Mouse (Mus musculus) CH12.LX (cell line): ENCODE results near the gene Il1rl2. TPM values are rescaled to one million over a fixed set of nuclear protein-coding genes. Genes with fewer than 3 reads are reported as not detected.

Source experiments
- DNase-seq: peaks from one replicate; pipeline ENCODE4 v3.0.0-alpha.2; 2013; ENCODE audit errors: extremely low read depth
- H3K27ac ChIP-seq: 2 replicates; pipeline ENCODE4 v1.5.1; 2012; ENCODE audit warnings: low read depth, mild to moderate bottlenecking, control low read depth, moderate library complexity; ENCODE audit not compliant: insufficient read depth
- H3K27me3 ChIP-seq: replicated peaks from 2 replicates; pipeline ENCODE3; 2012; ENCODE audit warnings: inconsistent platforms
- H3K36me3 ChIP-seq, 2 experiments: replicated peaks in 1 of 2; 2 replicates each; pipeline versions ENCODE3 to v1.6.1; 2012; ENCODE audit warnings: inconsistent platforms in 1 of 2, low read length in 1 of 2, mild to moderate bottlenecking in 1 of 2, mixed read lengths in 1 of 2, moderate library complexity in 1 of 2; ENCODE audit not compliant: control insufficient read depth in 1 of 2, insufficient read depth in 1 of 2
- H3K4me1 ChIP-seq, 2 experiments: 2 replicates each; pipeline ENCODE4 v1.6.1; 2012; ENCODE audit warnings: inconsistent platforms in 1 of 2, moderate library complexity in 1 of 2; ENCODE audit not compliant: insufficient read depth in 2 of 2, control insufficient read depth in 1 of 2
- H3K4me2 ChIP-seq: 2 replicates; pipeline ENCODE4 v1.6.1; 2012; ENCODE audit warnings: low read depth, mild to moderate bottlenecking, control low read depth; ENCODE audit not compliant: poor library complexity, insufficient read depth, severe bottlenecking
- H3K4me3 ChIP-seq, 3 experiments: fragments of 150-350 bp in 1 of 3; sonication (generic) in 1 of 3; replicated peaks in 1 of 3; 2 replicates each; pipeline versions ENCODE3 to v1.5.1; 2011 to 2012; ENCODE audit warnings: low read depth in 2 of 3, low read length in 2 of 3, mild to moderate bottlenecking in 2 of 3, moderate library complexity in 2 of 3, control low read depth in 1 of 3, improper control_type of control experiment in 1 of 3, inconsistent platforms in 1 of 3, mixed read lengths in 1 of 3; ENCODE audit not compliant: poor library complexity in 1 of 3
- H3K79me2 ChIP-seq: replicated peaks from 2 replicates; pipeline ENCODE4 v1.6.1; 2012; ENCODE audit warnings: mild to moderate bottlenecking, moderate library complexity; ENCODE audit not compliant: control insufficient read depth, poor library complexity, insufficient read depth, severe bottlenecking; ENCODE audit errors: extremely low read depth
- H3K9ac ChIP-seq: 2 replicates; pipeline ENCODE4 v1.6.1; 2012; ENCODE audit warnings: low read depth, mild to moderate bottlenecking, control low read depth, moderate library complexity; ENCODE audit not compliant: insufficient read depth
- H3K9me3 ChIP-seq: replicated peaks from 2 replicates; pipeline ENCODE3; 2012; ENCODE audit warnings: low read length, inconsistent platforms, mixed read lengths
- CHD2 ChIP-seq: IDR thresholded peaks from 2 replicates; pipeline ENCODE4 v1.6.1; 2011; ENCODE audit warnings: low read length, improper control_type of control experiment
- CTCF ChIP-seq, 2 experiments: IDR thresholded peaks in 1 of 2; conservative IDR thresholded peaks in 1 of 2; 2 replicates each; pipeline ENCODE4 v1.5.1; 2011 to 2012; ENCODE audit warnings: low read depth in 2 of 2, low read length in 2 of 2, improper control_type of control experiment in 1 of 2, inconsistent platforms in 1 of 2, mild to moderate bottlenecking in 1 of 2, moderate library complexity in 1 of 2
- E2F4 ChIP-seq: IDR thresholded peaks from 2 replicates; pipeline ENCODE4 v1.6.1; 2011; ENCODE audit warnings: low read depth, low read length, improper control_type of control experiment; ENCODE audit not compliant: insufficient replicate concordance
- ELF1 ChIP-seq: IDR thresholded peaks from 2 replicates; pipeline ENCODE4 v1.6.1; 2014; ENCODE audit warnings: low read depth, mild to moderate bottlenecking, inconsistent platforms, low read length, improper control_type of control experiment
- GABPA ChIP-seq: IDR thresholded peaks from 2 replicates; pipeline ENCODE4 v1.6.1; 2012; ENCODE audit warnings: low read depth, low read length, improper control_type of control experiment, inconsistent platforms; ENCODE audit not compliant: insufficient replicate concordance
- HCFC1 ChIP-seq: IDR thresholded peaks from 2 replicates; pipeline ENCODE4 v1.6.1; 2012; ENCODE audit warnings: low read depth, mild to moderate bottlenecking, inconsistent platforms, low read length, improper control_type of control experiment
- IRF4 ChIP-seq: IDR thresholded peaks from 2 replicates; pipeline ENCODE4 v1.6.1; 2014; ENCODE audit warnings: low read depth, mild to moderate bottlenecking, inconsistent platforms, low read length, improper control_type of control experiment
- JUN ChIP-seq: IDR thresholded peaks from 2 replicates; pipeline ENCODE4 v1.6.1; 2011; ENCODE audit warnings: low read depth, mild to moderate bottlenecking, low read length, improper control_type of control experiment, moderate library complexity; ENCODE audit not compliant: insufficient read depth
- JUND ChIP-seq: conservative IDR thresholded peaks from 2 replicates; pipeline ENCODE4 v1.6.1; 2011; ENCODE audit warnings: low read depth, low read length, improper control_type of control experiment
- KAT2A ChIP-seq: IDR thresholded peaks from 2 replicates; pipeline ENCODE4 v1.6.1; 2012; ENCODE audit warnings: low read length, improper control_type of control experiment, inconsistent platforms; ENCODE audit not compliant: insufficient replicate concordance
- MAX ChIP-seq: IDR thresholded peaks from 2 replicates; pipeline ENCODE4 v1.6.1; 2011; ENCODE audit warnings: low read length, improper control_type of control experiment
- MAZ ChIP-seq: IDR thresholded peaks from 2 replicates; pipeline ENCODE4 v1.6.1; 2012; ENCODE audit warnings: low read depth, mild to moderate bottlenecking, inconsistent platforms, low read length, improper control_type of control experiment, moderate library complexity
- MEF2A ChIP-seq: IDR thresholded peaks from 2 replicates; pipeline ENCODE4 v1.6.1; 2014; ENCODE audit warnings: low read depth, mild to moderate bottlenecking, inconsistent platforms, low read length, improper control_type of control experiment, borderline replicate concordance
- MXI1 ChIP-seq: IDR thresholded peaks from 2 replicates; pipeline ENCODE4 v1.6.1; 2011; ENCODE audit warnings: mild to moderate bottlenecking, low read depth, low read length, improper control_type of control experiment
- MYC ChIP-seq: IDR thresholded peaks from 2 replicates; pipeline ENCODE4 v1.6.1; 2011; ENCODE audit warnings: low read depth, mild to moderate bottlenecking, improper control_type of control experiment, low read length
- NELFE ChIP-seq: IDR thresholded peaks from 2 replicates; pipeline ENCODE4 v1.6.1; 2011; ENCODE audit warnings: low read depth, low read length, improper control_type of control experiment
- NRF1 ChIP-seq: IDR thresholded peaks from 2 replicates; pipeline ENCODE4 v1.6.1; 2014; ENCODE audit warnings: low read depth, mild to moderate bottlenecking, inconsistent platforms, low read length, improper control_type of control experiment, moderate library complexity
- POLR2A ChIP-seq: IDR thresholded peaks from 2 replicates; pipeline ENCODE4 v1.6.1; 2011; ENCODE audit warnings: low read depth, mild to moderate bottlenecking, improper control_type of control experiment, low read length
- SIN3A ChIP-seq: IDR thresholded peaks from 2 replicates; pipeline ENCODE4 v1.6.1; 2012; ENCODE audit warnings: low read length, improper control_type of control experiment, inconsistent platforms
- TBP ChIP-seq: conservative IDR thresholded peaks from 2 replicates; pipeline ENCODE4 v1.6.1; 2011; ENCODE audit warnings: low read depth, low read length, improper control_type of control experiment
- TCF12 ChIP-seq: IDR thresholded peaks from 2 replicates; pipeline ENCODE4 v1.6.1; 2014; ENCODE audit warnings: low read depth, mild to moderate bottlenecking, inconsistent platforms, low read length, improper control_type of control experiment
- UBTF ChIP-seq: IDR thresholded peaks from 2 replicates; pipeline ENCODE4 v1.6.1; 2012; ENCODE audit warnings: low read depth, mild to moderate bottlenecking, inconsistent platforms, low read length, improper control_type of control experiment, moderate library complexity
- USF2 ChIP-seq: conservative IDR thresholded peaks from 2 replicates; pipeline ENCODE4 v1.6.1; 2011; ENCODE audit warnings: low read depth, low read length, improper control_type of control experiment
- ZC3H11A ChIP-seq: IDR thresholded peaks from 2 replicates; pipeline ENCODE4 v1.6.1; 2012; ENCODE audit warnings: low read depth, mild to moderate bottlenecking, inconsistent platforms, low read length, improper control_type of control experiment
- ZKSCAN1 ChIP-seq: IDR thresholded peaks from 2 replicates; pipeline ENCODE4 v1.6.1; 2012; ENCODE audit warnings: low read depth, inconsistent platforms, low read length, improper control_type of control experiment, borderline replicate concordance
- ZMIZ1 ChIP-seq: IDR thresholded peaks from 2 replicates; pipeline ENCODE4 v1.6.1; 2012; ENCODE audit warnings: low read depth, mild to moderate bottlenecking, inconsistent platforms, low read length, improper control_type of control experiment
- dilution Hi-C: fragments of 300-500 bp; cut with MboI; formaldehyde crosslinking; loops from 2 replicates; pipeline ENCODE4 v1.14.3; 2020; ENCODE audit warnings: low sequenced_read_pairs; ENCODE audit not compliant: extremely low pct_unique_long_range_greater_than_20kb, extremely low pct_ligation_motif_present
- in situ Hi-C: fragments of 300-500 bp; cut with MboI; formaldehyde crosslinking; loops from 3 replicates; pipeline ENCODE4 v1.14.3; 2019; ENCODE audit warnings: low sequenced_read_pairs, low pct_ligation_motif_present, low pct_unique_long_range_greater_than_20kb, mixed read lengths
- polyA plus RNA-seq: library from polyadenylated mRNA; unstranded; fragments of >175 nt; gene quantifications from 2 replicates; pipeline ENCODE4 v1.2.1, GENCODE M21; 2012; ENCODE audit warnings: low read depth; ENCODE audit not compliant: insufficient read length
- total RNA-seq, 2 experiments: library from RNA; depleted of rRNA; stranded (reverse); fragments of 300-350 nt in 1 of 2; fragments of >200 nt in 1 of 2; gene quantifications; 2 replicates each; pipeline ENCODE4 v1.2.3; 2012 to 2014

The Il1rl2 gene
- total and polyA plus RNA-seq, 3 experiments, result not detected

- in situ Hi-C loops (no loop called here), dilution Hi-C loops (no loop called here)
- H3K9ac ChIP-seq, result no peak overlapping the region
- H3K27ac ChIP-seq, result no peak overlapping the region
- H3K4me1 ChIP-seq, result no peaks in the 10 kb centered on the region
- TF ChIP-seq ELF1, result no peak
- TF ChIP-seq IRF4, result no peak
- no peak for TF ChIP-seq POLR2A
- TF ChIP-seq E2F4, result no peak
- no peak for TF ChIP-seq SIN3A
- TF ChIP-seq KAT2A, result no peak
- no peak for TF ChIP-seq CHD2
- TF ChIP-seq UBTF, result no peak
- TF ChIP-seq ZMIZ1, result no peak
- no peak for TF ChIP-seq TCF12
- H3K27me3 ChIP-seq, result no peaks in the 10 kb centered on the region
- H3K9me3 ChIP-seq, result no peaks in the 10 kb centered on the region
- no peaks in the 10 kb centered on the region for H3K79me2 ChIP-seq
- no peak overlapping the region for H3K4me2 ChIP-seq
- DNase-seq, result no peak
- no peaks in the 10 kb centered on the region for H3K36me3 ChIP-seq
- H3K4me3 ChIP-seq, result no peak overlapping the region
These were observed 18.3 kb upstream of the Il1rl2 start for GRCm38 (mm10) chr1:40306111-40306510.

- H3K4me2 ChIP-seq, result no peak overlapping the region
- in situ Hi-C loops, result no loop called here
- no peaks in the 10 kb centered on the region for H3K9me3 ChIP-seq
- H3K27me3 ChIP-seq, result no peaks in the 10 kb centered on the region
- H3K4me1 ChIP-seq, result peaks cover 6% of the 10 kb centered on the region in 2 experiments; a peak in 2 of 4 replicates
- H3K79me2 ChIP-seq, result no peaks in the 10 kb centered on the region
- no peaks in the 10 kb centered on the region for H3K36me3 ChIP-seq
- DNase-seq, result no peak
- TF ChIP-seq MYC, result no peak
- TF ChIP-seq CHD2, result no peak
- TF ChIP-seq JUN, result no peak
- TF ChIP-seq, all 38 proteins: peak for 0
- dilution Hi-C loops, result no loop called here
- Histone ChIP-seq H3K4me3 (no peak overlapping the region), H3K9ac (no peak overlapping the region), H3K27ac (no peak overlapping the region)
These were observed 13.3 kb upstream of the Il1rl2 start for GRCm38 (mm10) chr1:40311123-40311522.

GRCm38 (mm10) chr1:40311625-40312024 lies 12.8 kb upstream of the Il1rl2 start:
- Histone ChIP-seq H3K79me2 (no peaks in the 10 kb centered on the region), H3K9ac (no peak overlapping the region)
- TF ChIP-seq ELF1, result no peak
- TF ChIP-seq MEF2A, result no peak
- TF ChIP-seq MAX, result no peak
- no peak for TF ChIP-seq NRF1
- no peak for TF ChIP-seq TBP
- no peak for TF ChIP-seq ZMIZ1
- no peak for TF ChIP-seq ZKSCAN1
- TF ChIP-seq ZC3H11A, result no peak
- TF ChIP-seq MAZ, result no peak
- no peak for TF ChIP-seq KAT2A
- no peak for TF ChIP-seq HCFC1
- TF ChIP-seq JUND, result no peak
- TF ChIP-seq NELFE, result no peak
- no peak for TF ChIP-seq MYC
- no peak for TF ChIP-seq USF2
- no peak for TF ChIP-seq CHD2
- no peak for TF ChIP-seq GABPA
- no peak for TF ChIP-seq MXI1
- no peak for TF ChIP-seq CTCF (conservative IDR thresholded peaks at IDR 0.05 in 1 of 2, IDR thresholded peaks at IDR 0.05 in 1 of 2; ENCODE audit: low read depth in 2 of 2, low read length in 2 of 2)
- TF ChIP-seq, all 38 proteins: peak for 0
- Histone ChIP-seq H3K4me3 (no peak overlapping the region), H3K9me3 (no peaks in the 10 kb centered on the region), H3K27me3 (no peaks in the 10 kb centered on the region), H3K4me2 (no peak overlapping the region), H3K27ac (no peak overlapping the region), H3K36me3 (no peaks in the 10 kb centered on the region), H3K4me1 (peaks cover 6% of the 10 kb centered on the region in 2 experiments; a peak in 2 of 4 replicates)
- in situ Hi-C loops (no loop called here), dilution Hi-C loops (no loop called here)
- DNase-seq, result no peak
